Mouse (Mus musculus) intestine, embryonic 14.5 days (tissue): ENCODE results near the gene Rin2. TPM values are rescaled to one million over a fixed set of nuclear protein-coding genes. Genes with fewer than 3 reads are reported as not detected.

Source experiments
- ATAC-seq: fragments of 200-750 bp; cut with Nextera tagmentation; replicated peaks from 2 replicates; pipeline ENCODE4 v1.8.0; 2017; ENCODE audit warnings: low read depth, moderate number of reproducible peaks, moderate TSS enrichment, moderate library complexity; ENCODE audit not compliant: low FRiP score, low TSS enrichment
- DNase-seq: peaks from one replicate; pipeline ENCODE4 v3.0.0-alpha.2; 2018; ENCODE audit warnings: low spot score
- H3K27ac ChIP-seq: fragments of 300-500 bp; sonication (generic); 2 replicates; pipeline ENCODE4 v1.5.1; 2014; ENCODE audit warnings: low read depth, mild to moderate bottlenecking, control low read depth
- H3K27me3 ChIP-seq: fragments of 300-500 bp; sonication (generic); replicated peaks from 2 replicates; pipeline ENCODE4 v1.6.1; 2014; ENCODE audit warnings: low read length, control low read depth; ENCODE audit not compliant: control insufficient read depth, insufficient read depth
- H3K36me3 ChIP-seq: fragments of 300-500 bp; sonication (generic); 2 replicates; pipeline ENCODE4 v1.6.1; 2014; ENCODE audit warnings: low read length, control low read depth; ENCODE audit not compliant: control insufficient read depth, insufficient read depth
- H3K4me1 ChIP-seq: fragments of 300-500 bp; sonication (generic); replicated peaks from 2 replicates; pipeline ENCODE4 v1.6.1; 2014; ENCODE audit warnings: low read length, control low read depth, mixed read lengths; ENCODE audit not compliant: control insufficient read depth, insufficient read depth
- H3K4me2 ChIP-seq: fragments of 300-500 bp; sonication (generic); 2 replicates; pipeline ENCODE4 v1.6.1; 2014; ENCODE audit warnings: low read length
- H3K4me3 ChIP-seq: fragments of 300-500 bp; sonication (generic); 2 replicates; pipeline ENCODE4 v1.5.1; 2014; ENCODE audit warnings: low read depth, low read length, control low read depth, mixed read lengths
- H3K9ac ChIP-seq: fragments of 300-500 bp; sonication (generic); 2 replicates; pipeline ENCODE4 v1.6.1; 2014; ENCODE audit warnings: mild to moderate bottlenecking, low read length
- H3K9me3 ChIP-seq: fragments of 300-500 bp; sonication (generic); 2 replicates; pipeline ENCODE4 v1.6.1; 2016; ENCODE audit warnings: low read length, control low read depth; ENCODE audit not compliant: control insufficient read depth
- WGBS: fragments of 180-500 bp; shearing (Covaris S2); extraction: QIAGEN DNeasy Blood & Tissue Kit; methylation state at CpG from one replicate; pipeline ENCODE4 v1.1.7; 2014; 5-methylcytosine and 5-hydroxymethylcytosine counted together
- polyA plus RNA-seq: library from polyadenylated mRNA; unstranded; fragments of >200 nt; fragmentation: Nextera tagmentation; extraction: Ambion mirVana; gene quantifications from 2 replicates; pipeline ENCODE4 v1.2.1, GENCODE M21; 2014

Rin2 gene
- polyA plus RNA-seq, 1 experiment from 2014 or later: 25.0 TPM

DNA sequence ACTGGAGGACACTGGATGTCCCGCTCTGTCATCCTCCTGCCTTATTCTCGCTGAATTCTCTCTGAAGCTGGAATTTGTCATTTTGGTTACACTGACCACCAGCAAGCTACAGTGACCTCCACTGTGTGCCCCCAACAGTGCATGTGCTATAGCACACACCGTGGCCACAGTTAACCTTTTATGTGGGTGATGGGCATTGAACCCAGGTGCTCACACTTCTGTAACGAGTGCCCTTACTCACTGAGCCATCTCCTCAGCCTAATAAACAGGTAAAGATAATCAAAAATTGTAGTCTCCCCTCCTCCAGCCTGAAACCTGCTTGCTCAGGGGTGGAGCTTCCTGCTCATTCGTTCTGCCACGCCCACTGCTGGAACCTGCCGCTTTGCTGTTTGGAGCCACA lies 13.8 kb upstream of the Rin2 start:
- no peak for ATAC-seq
- Histone ChIP-seq H3K4me3 (no peak overlapping the region), H3K27ac (no peak overlapping the region), H3K4me2 (no peak overlapping the region), H3K9ac (no peak overlapping the region), H3K36me3 (no peaks in the 10 kb centered on the region), H3K27me3 (no peaks in the 10 kb centered on the region), H3K4me1 (no peaks in the 10 kb centered on the region), H3K9me3 (no peaks in the 10 kb centered on the region)
- DNase-seq: no peak
- WGBS: 79% methylated on average over 4 of the region's 7 CpGs

- H3K27ac ChIP-seq: no peak overlapping the region
- no peaks in the 10 kb centered on the region for H3K4me1 ChIP-seq
- H3K9me3 ChIP-seq: no peaks in the 10 kb centered on the region
- no peak overlapping the region for H3K4me3 ChIP-seq
- no peak overlapping the region for H3K9ac ChIP-seq
- no peaks in the 10 kb centered on the region for H3K36me3 ChIP-seq
- H3K4me2 ChIP-seq: no peak overlapping the region
- H3K27me3 ChIP-seq: no peaks in the 10 kb centered on the region
- no peak for ATAC-seq
- no peak for DNase-seq
- 61% methylated on average over 7 of the region's 7 CpGs for WGBS
Measured at GRCm38 (mm10) chr2:145663899-145664298, 11.1 kb upstream of the Rin2 start.

GRCm38 (mm10) chr2:145664311-145664710 lies 10.7 kb upstream of the Rin2 start:
- ATAC-seq (0 out of 2 replicates have a peak, but pooled peaks have one; percentile 11), DNase-seq (no peak)
- Histone ChIP-seq H3K27me3 (no peaks in the 10 kb centered on the region), H3K9me3 (no peaks in the 10 kb centered on the region), H3K27ac (no peak overlapping the region), H3K4me2 (no peak overlapping the region), H3K4me1 (no peaks in the 10 kb centered on the region), H3K9ac (no peak overlapping the region), H3K4me3 (no peak overlapping the region), H3K36me3 (no peaks in the 10 kb centered on the region)
- WGBS: 59% methylated on average over 2 of the region's 2 CpGs

- Histone ChIP-seq H3K9ac (no peak overlapping the region), H3K27me3 (no peaks in the 10 kb centered on the region), H3K36me3 (no peaks in the 10 kb centered on the region), H3K4me3 (no peak overlapping the region), H3K4me2 (no peak overlapping the region), H3K4me1 (no peaks in the 10 kb centered on the region), H3K9me3 (no peaks in the 10 kb centered on the region), H3K27ac (no peak overlapping the region)
- WGBS: 72% methylated on average over 3 of the region's 4 CpGs
- ATAC-seq (no peak), DNase-seq (no peak)
Measured at GRCm38 (mm10) chr2:145668135-145668534, 6.9 kb upstream of the Rin2 start.

GRCm38 (mm10) chr2:145670131-145670530 lies 4.9 kb upstream of the Rin2 start:
- H3K9ac ChIP-seq: no peak overlapping the region
- WGBS: 85% methylated on average over 4 of the region's 4 CpGs
- H3K27ac ChIP-seq: no peak overlapping the region
- no peaks in the 10 kb centered on the region for H3K27me3 ChIP-seq
- H3K36me3 ChIP-seq: no peaks in the 10 kb centered on the region
- H3K9me3 ChIP-seq: no peaks in the 10 kb centered on the region
- H3K4me3 ChIP-seq: no peak overlapping the region
- no peak overlapping the region for H3K4me2 ChIP-seq
- DNase-seq (no peak), ATAC-seq (no peak)
- H3K4me1 ChIP-seq: peaks cover 9% of the 10 kb centered on the region

DNA sequence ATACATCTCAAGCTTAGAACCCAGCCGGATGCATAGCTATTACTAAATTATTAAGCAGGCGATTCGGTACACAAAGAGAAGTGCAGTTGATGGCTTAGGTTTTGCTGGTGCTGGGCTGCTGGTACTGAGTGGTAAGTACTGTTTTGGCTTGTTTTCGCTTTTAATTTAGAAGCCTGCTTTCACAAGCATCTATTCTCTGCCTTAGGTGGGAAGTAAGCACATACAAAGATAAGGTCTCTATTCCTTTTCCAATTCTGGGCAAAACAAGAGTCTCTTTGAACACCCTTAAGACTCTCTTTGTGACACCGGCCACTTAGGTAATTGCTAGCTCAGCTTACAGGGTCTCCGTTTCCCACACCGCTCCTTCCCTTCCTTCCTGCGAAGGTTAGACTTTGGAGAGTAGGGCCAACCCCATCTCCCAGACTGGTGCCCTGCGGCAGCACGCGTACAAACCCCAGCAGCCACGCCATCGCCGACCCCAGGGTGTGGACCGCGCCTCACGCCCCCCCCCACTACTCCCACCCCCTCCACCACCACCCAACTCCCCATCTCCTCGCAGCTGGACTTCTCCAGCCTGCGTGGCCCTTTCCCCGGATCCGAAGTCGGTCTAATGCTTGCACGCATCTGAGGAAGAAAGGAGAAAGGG lies 396 bp upstream of the Rin2 start:
- 3% methylated on average over 23 of the region's 23 CpGs for WGBS

DNA sequence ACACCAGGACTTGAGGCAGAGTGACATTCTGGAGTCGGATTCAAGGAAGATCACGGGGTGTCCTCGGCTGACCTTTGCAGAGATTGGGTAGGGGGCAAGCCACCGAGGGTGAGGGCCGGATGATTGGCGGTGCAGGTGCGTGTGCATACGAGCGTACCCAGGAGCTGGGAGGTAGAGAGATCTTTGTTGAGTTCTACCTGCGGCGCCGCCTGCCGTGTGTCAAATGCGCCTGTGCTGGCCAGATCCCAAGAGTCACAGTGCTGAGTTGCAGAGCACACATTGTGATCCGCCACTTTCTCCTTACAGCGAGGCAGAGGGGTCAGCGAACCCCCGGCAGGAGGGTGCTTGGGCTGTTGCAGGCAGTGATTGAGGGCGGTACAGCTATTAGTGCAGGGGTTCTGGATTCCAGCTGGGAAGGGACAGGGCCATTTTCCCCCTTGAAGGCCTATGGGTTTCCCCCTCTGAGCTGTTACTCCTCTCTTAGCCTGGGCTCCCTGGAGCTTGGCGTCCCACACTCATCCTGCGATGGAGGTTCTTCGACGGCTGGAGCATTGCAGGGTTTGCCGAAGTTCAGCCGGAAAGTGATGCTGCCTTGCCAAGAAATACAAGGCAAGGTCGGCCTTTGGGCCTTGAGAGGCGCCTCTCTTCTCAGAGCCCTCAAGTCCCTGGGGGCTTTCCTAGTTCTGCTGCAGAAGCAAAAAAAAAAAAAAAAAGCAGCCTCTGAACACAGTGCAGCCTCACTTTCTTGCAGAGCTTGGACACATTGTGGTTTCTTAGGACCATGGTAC lies 935 bp downstream of the Rin2 start:
- Histone ChIP-seq H3K27ac (peak overlapping the region; percentile 80), H3K27me3 (no peaks in the 10 kb centered on the region), H3K36me3 (no peaks in the 10 kb centered on the region), H3K9me3 (no peaks in the 10 kb centered on the region), H3K4me1 (peaks cover 23% of the 10 kb centered on the region), H3K4me2 (peak overlapping the region; percentile 84), H3K9ac (peak overlapping the region; percentile 66), H3K4me3 (peak overlapping the region; percentile 75)
- peak; percentile 51 for ATAC-seq
- DNase-seq: no peak
- 6% methylated on average over 27 of the region's 27 CpGs for WGBS

More for the DNA sequence above, 396 bp upstream of the Rin2 start:
- no peaks in the 10 kb centered on the region for H3K36me3 ChIP-seq
- H3K27me3 ChIP-seq: no peaks in the 10 kb centered on the region
- H3K4me2 ChIP-seq: peak overlapping the region; percentile 84
- no peaks in the 10 kb centered on the region for H3K9me3 ChIP-seq
- peak overlapping the region; percentile 66 for H3K9ac ChIP-seq
- peaks cover 19% of the 10 kb centered on the region for H3K4me1 ChIP-seq
- peak overlapping the region; percentile 75 for H3K4me3 ChIP-seq
- peak; percentile 60 for DNase-seq
- H3K27ac ChIP-seq: peak overlapping the region; percentile 80
- peak; percentile 48 for ATAC-seq

DNA sequence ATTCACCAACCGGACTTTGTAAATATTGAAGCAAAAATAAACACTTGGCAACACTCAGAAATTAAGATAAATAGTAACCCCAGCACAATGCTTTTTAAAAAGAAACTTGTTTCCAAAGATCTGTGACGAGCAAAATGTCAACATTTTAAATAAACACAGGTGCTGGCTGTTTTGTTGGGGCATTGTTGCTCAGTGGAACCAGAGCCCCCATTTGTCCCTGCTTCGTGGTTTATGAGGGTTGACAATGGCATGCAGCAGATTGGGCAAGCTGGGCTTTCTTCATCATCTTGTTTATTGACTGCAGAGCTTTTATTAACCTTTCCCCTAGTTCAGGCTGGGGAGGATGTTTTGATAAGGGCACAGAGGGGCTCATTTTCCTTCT lies 1.5 kb downstream of the Rin2 start:
- Histone ChIP-seq H3K9ac (no peak overlapping the region), H3K4me1 (peaks cover 26% of the 10 kb centered on the region), H3K36me3 (no peaks in the 10 kb centered on the region), H3K27me3 (no peaks in the 10 kb centered on the region), H3K9me3 (no peaks in the 10 kb centered on the region), H3K4me3 (no peak overlapping the region), H3K4me2 (peak overlapping the region; percentile 84), H3K27ac (no peak overlapping the region)
- WGBS: 36% methylated on average over 3 of the region's 3 CpGs
- ATAC-seq: no peak
- no peak for DNase-seq
